Mouse (Mus musculus) embryo, embryonic 11.5 days (tissue): Measurements from ENCODE around the gene Tmco3.
A peak's percentile ranks its signal among the peaks of the same experiment; 100 is the strongest.

Source experiments
- DNase-seq: peaks from one replicate; pipeline ENCODE4 v3.0.0-alpha.2; 2012; ENCODE audit warnings: low read depth, low spot score

Tmco3 gene

GRCm38 (mm10) chr8:13287692-13288623 is at the start of gene Tmco3, which contains the start of gene Dcun1d2:
Tmco3 (plus strand) TSS chr8:13288190.
Dcun1d2 (minus strand) TSS chr8:13288131.
- DNase-seq: peak; percentile 97

- no peak for DNase-seq
Observed at GRCm38 (mm10) chr8:13240055-13240454, 47.9 kb upstream of the Tmco3 start.

- no peak for DNase-seq
Observed at GRCm38 (mm10) chr8:13240691-13241090, 47.3 kb upstream of the Tmco3 start.

GRCm38 (mm10) chr8:13242985-13243870 is 44.8 kb upstream of the Tmco3 start:
- no peak for DNase-seq

- no peak for DNase-seq
Observed at GRCm38 (mm10) chr8:13244343-13244880, 43.6 kb upstream of the Tmco3 start.

GRCm38 (mm10) chr8:13252837-13253236 is 35.2 kb upstream of the Tmco3 start:
- DNase-seq: no peak

- DNase-seq: no peak
Observed at GRCm38 (mm10) chr8:13253413-13253812, 34.6 kb upstream of the Tmco3 start.

- DNase-seq: peak; percentile 39
Observed at GRCm38 (mm10) chr8:13254019-13254418, 34.0 kb upstream of the Tmco3 start, which contains the start of gene Adprhl1. Adprhl1 (minus strand) TSS chr8:13254162.

GRCm38 (mm10) chr8:13263376-13263775 is 24.6 kb upstream of the Tmco3 start:
- no peak for DNase-seq

GRCm38 (mm10) chr8:13267566-13267965 is 20.4 kb upstream of the Tmco3 start:
- no peak for DNase-seq

GRCm38 (mm10) chr8:13272834-13273233 is 15.2 kb upstream of the Tmco3 start:
- DNase-seq: no peak

- no peak for DNase-seq
Observed at GRCm38 (mm10) chr8:13276941-13277447, 11.0 kb upstream of the Tmco3 start.

GRCm38 (mm10) chr8:13283200-13283599 is 4.8 kb upstream of the Tmco3 start:
- DNase-seq: no peak

- DNase-seq: peak; percentile 57
Observed at GRCm38 (mm10) chr8:13287304-13287691, 692 bp upstream of the Tmco3 start.

- DNase-seq: no peak
Observed at GRCm38 (mm10) chr8:13288646-13289045, 656 bp downstream of the Tmco3 start.

- DNase-seq: peak; percentile 63
Observed at GRCm38 (mm10) chr8:13292364-13292763, 4.4 kb downstream of the Tmco3 start.

GRCm38 (mm10) chr8:13293677-13294470 is 5.9 kb downstream of the Tmco3 start:
- no peak for DNase-seq

GRCm38 (mm10) chr8:13299571-13299970 is 11.6 kb downstream of the Tmco3 start:
- no peak for DNase-seq

GRCm38 (mm10) chr8:13301036-13301435 is 13.0 kb downstream of the Tmco3 start:
- DNase-seq: no peak

GRCm38 (mm10) chr8:13305459-13305858 is 17.5 kb downstream of the Tmco3 start:
- DNase-seq: no peak

- no peak for DNase-seq
Observed at GRCm38 (mm10) chr8:13305884-13306283, 17.9 kb downstream of the Tmco3 start.
